Mouse (Mus musculus) myocyte (in vitro differentiated cells): Measurements from ENCODE around the gene Rbm24. TPM values are rescaled to one million over a fixed set of nuclear protein-coding genes. Genes with fewer than 3 reads are reported as not detected.

Experiments
- H3K27me3 ChIP-seq: one replicate; pipeline ENCODE4 v1.6.1; 2011; ENCODE audit not compliant: control insufficient read depth, insufficient read depth, insufficient read length
- H3K36me3 ChIP-seq: one replicate; pipeline ENCODE4 v1.6.1; 2011; ENCODE audit not compliant: control insufficient read depth, insufficient read depth
- H3K4me2 ChIP-seq: one replicate; pipeline ENCODE4 v1.6.1; 2011; ENCODE audit warnings: low read depth, control low read depth
- H3K4me3 ChIP-seq: one replicate; pipeline ENCODE4 v1.5.1; 2011; ENCODE audit warnings: mild to moderate bottlenecking, control low read depth, moderate library complexity
- H3K79me2 ChIP-seq: one replicate; pipeline ENCODE4 v1.6.1; 2011; ENCODE audit not compliant: control insufficient read depth, insufficient read depth
- H3ac ChIP-seq: one replicate; pipeline ENCODE4 v1.6.1; 2011; ENCODE audit not compliant: control insufficient read depth, insufficient read length
- CEBPB ChIP-seq: IDR thresholded peaks from 2 replicates; pipeline ENCODE4 v1.6.1; 2011; ENCODE audit warnings: mild to moderate bottlenecking, moderate library complexity; ENCODE audit not compliant: poor library complexity, insufficient read depth, severe bottlenecking
- E2F4 ChIP-seq: IDR thresholded peaks from one replicate; pipeline ENCODE4 v1.6.1; 2011; ENCODE audit warnings: mild to moderate bottlenecking, control low read depth, moderate library complexity; ENCODE audit not compliant: insufficient read depth
- MAX ChIP-seq: IDR thresholded peaks from one replicate; pipeline ENCODE4 v1.6.1; 2011; ENCODE audit warnings: low read depth, mild to moderate bottlenecking, control low read depth
- MYOD1 ChIP-seq, 3 experiments: IDR thresholded peaks; one replicate each; pipeline ENCODE4 v1.6.1; 2011; ENCODE audit warnings: control low read depth in 2 of 3, low read depth in 2 of 3, mild to moderate bottlenecking in 2 of 3, moderate library complexity in 1 of 3; ENCODE audit not compliant: insufficient read length in 2 of 3, control insufficient read depth in 1 of 3
- MYOG ChIP-seq, 3 experiments: IDR thresholded peaks; one replicate each; pipeline ENCODE4 v1.6.1; 2011; ENCODE audit warnings: control low read depth in 2 of 3, low read depth in 2 of 3, mild to moderate bottlenecking in 2 of 3; ENCODE audit not compliant: insufficient read length in 2 of 3, control insufficient read depth in 1 of 3, insufficient read depth in 1 of 3
- POLR2A ChIP-seq: IDR thresholded peaks from one replicate; pipeline ENCODE4 v1.6.1; 2011; ENCODE audit warnings: low read depth, mild to moderate bottlenecking, control low read depth, moderate library complexity; ENCODE audit not compliant: insufficient read length
- POLR2AphosphoS2 ChIP-seq: IDR thresholded peaks from one replicate; pipeline ENCODE4 v1.6.1; 2011; ENCODE audit warnings: low read depth, control low read depth; ENCODE audit not compliant: insufficient read length
- REST ChIP-seq: IDR thresholded peaks from one replicate; pipeline ENCODE4 v1.6.1; 2011; ENCODE audit warnings: mild to moderate bottlenecking, control low read depth, moderate library complexity; ENCODE audit not compliant: insufficient read depth, insufficient read length
- SRF ChIP-seq: IDR thresholded peaks from one replicate; pipeline ENCODE4 v1.6.1; 2011; ENCODE audit warnings: low read depth; ENCODE audit not compliant: control insufficient read depth, insufficient read length
- TCF12 ChIP-seq: IDR thresholded peaks from one replicate; pipeline ENCODE4 v1.6.1; 2011; ENCODE audit warnings: mild to moderate bottlenecking, control low read depth; ENCODE audit not compliant: poor library complexity, insufficient read depth, severe bottlenecking
- TCF3 ChIP-seq: IDR thresholded peaks from one replicate; pipeline ENCODE4 v1.6.1; 2011; ENCODE audit warnings: low read depth, control low read depth; ENCODE audit not compliant: insufficient read length
- USF1 ChIP-seq: IDR thresholded peaks from one replicate; pipeline ENCODE4 v1.6.1; 2011; ENCODE audit warnings: low read depth, mild to moderate bottlenecking, control low read depth, moderate library complexity
- polyA plus RNA-seq: library from polyadenylated mRNA; unstranded; fragments of >200 nt; fragmentation: generic; extraction: Trizol; gene quantifications from one replicate; pipeline ENCODE4 v1.2.1, GENCODE M21; 2012; ENCODE audit warnings: missing spikeins

Gene Rbm24
- polyA plus RNA-seq, 1 experiment = 43.0 TPM

- Histone ChIP-seq H3K36me3 (no peaks in the 10 kb centered on the region), H3K27me3 (no peaks in the 10 kb centered on the region), H3K4me3 (no peak overlapping the region), H3K79me2 (no peaks in the 10 kb centered on the region), H3ac (no peak overlapping the region), H3K4me2 (no peak overlapping the region)
- no peak for TF ChIP-seq SRF
- TF ChIP-seq MYOD1 (IDR thresholded peaks at IDR 0.05; ENCODE audit: control insufficient read depth in 1 of 3, insufficient read length in 2 of 3, low read depth in 2 of 3) = no peak
- no peak for TF ChIP-seq USF1
- no peak for TF ChIP-seq POLR2A
- no peak for TF ChIP-seq E2F4
- TF ChIP-seq REST = no peak
- no peak for TF ChIP-seq CEBPB
- TF ChIP-seq MYOG (IDR thresholded peaks at IDR 0.05; ENCODE audit: control insufficient read depth in 1 of 3, insufficient read depth in 1 of 3, insufficient read length in 2 of 3, low read depth in 2 of 3) = no peak
Observed at GRCm38 (mm10) chr13:46448276-46448675, 30.0 kb downstream of the Rbm24 start.

- no peak for TF ChIP-seq TCF12
Observed at GRCm38 (mm10) chr13:46449955-46450354, 31.7 kb downstream of the Rbm24 start.

GRCm38 (mm10) chr13:46450623-46451022 lies 32.4 kb downstream of the Rbm24 start:
- H3ac ChIP-seq = no peak overlapping the region
- no peak overlapping the region for H3K4me2 ChIP-seq
- H3K36me3 ChIP-seq = no peaks in the 10 kb centered on the region
- H3K79me2 ChIP-seq = no peaks in the 10 kb centered on the region
- H3K4me3 ChIP-seq = no peak overlapping the region
- no peaks in the 10 kb centered on the region for H3K27me3 ChIP-seq
- TF ChIP-seq SRF = no peak
- no peak for TF ChIP-seq TCF3
- TF ChIP-seq TCF12 = no peak
- TF ChIP-seq POLR2AphosphoS2 = no peak
- no peak for TF ChIP-seq CEBPB
- TF ChIP-seq E2F4 = no peak
- TF ChIP-seq POLR2A = no peak
- TF ChIP-seq USF1 = no peak
- no peak for TF ChIP-seq MYOG (IDR thresholded peaks at IDR 0.05; ENCODE audit: control insufficient read depth in 1 of 3, insufficient read depth in 1 of 3, insufficient read length in 2 of 3, low read depth in 2 of 3)
- no peak for TF ChIP-seq MAX
- no peak for TF ChIP-seq MYOD1 (IDR thresholded peaks at IDR 0.05; ENCODE audit: control insufficient read depth in 1 of 3, insufficient read length in 2 of 3, low read depth in 2 of 3)

More at GRCm38 (mm10) chr13:46449955-46450354, 31.7 kb downstream of the Rbm24 start:
- Histone ChIP-seq H3K4me3 (no peak overlapping the region), H3K79me2 (no peaks in the 10 kb centered on the region), H3K36me3 (no peaks in the 10 kb centered on the region), H3ac (no peak overlapping the region), H3K27me3 (no peaks in the 10 kb centered on the region), H3K4me2 (no peak overlapping the region)

GRCm38 (mm10) chr13:46451548-46451947 lies 33.3 kb downstream of the Rbm24 start:
- Histone ChIP-seq H3K79me2 (no peaks in the 10 kb centered on the region), H3K27me3 (no peaks in the 10 kb centered on the region), H3K4me3 (no peak overlapping the region), H3ac (no peak overlapping the region), H3K4me2 (no peak overlapping the region), H3K36me3 (no peaks in the 10 kb centered on the region)
- TF ChIP-seq MYOG (IDR thresholded peaks at IDR 0.05; ENCODE audit: control insufficient read depth in 1 of 3, insufficient read depth in 1 of 3, insufficient read length in 2 of 3, low read depth in 2 of 3) = no peak
- TF ChIP-seq E2F4 = no peak
- TF ChIP-seq USF1 = no peak
- no peak for TF ChIP-seq POLR2AphosphoS2
- no peak for TF ChIP-seq CEBPB
- no peak for TF ChIP-seq MYOD1 (IDR thresholded peaks at IDR 0.05; ENCODE audit: control insufficient read depth in 1 of 3, insufficient read length in 2 of 3, low read depth in 2 of 3)
- no peak for TF ChIP-seq MAX

DNA sequence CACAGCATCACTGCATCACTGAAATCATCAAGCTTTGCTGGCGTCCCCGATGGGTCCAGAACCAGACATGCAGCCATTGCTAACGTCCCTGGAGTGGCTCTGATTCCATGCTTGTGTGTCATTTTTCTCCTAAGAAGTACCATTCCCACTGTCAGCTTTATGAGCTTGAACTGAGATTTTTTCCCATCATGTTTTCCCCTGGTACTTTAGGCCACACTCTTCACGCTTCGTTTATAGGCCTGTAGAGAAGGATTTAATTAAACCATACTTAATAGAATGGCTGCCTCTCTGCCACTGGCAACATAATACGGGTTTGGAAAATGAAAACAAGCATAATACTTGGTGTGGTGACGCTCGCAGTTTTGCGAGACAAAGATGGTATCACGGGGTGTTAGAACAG lies 41.3 kb downstream of the Rbm24 start:
- TF ChIP-seq MYOD1 (IDR thresholded peaks at IDR 0.05; ENCODE audit: control insufficient read depth in 1 of 3, insufficient read length in 2 of 3, low read depth in 2 of 3) (no peak), SRF (no peak), REST (no peak), USF1 (no peak), E2F4 (no peak), MAX (no peak), CEBPB (no peak), TCF3 (no peak), POLR2A (no peak), POLR2AphosphoS2 (no peak), MYOG (IDR thresholded peaks at IDR 0.05; ENCODE audit: control insufficient read depth in 1 of 3, insufficient read depth in 1 of 3, insufficient read length in 2 of 3, low read depth in 2 of 3) (no peak), TCF12 (no peak)
- Histone ChIP-seq H3K27me3 (no peaks in the 10 kb centered on the region), H3K4me3 (no peak overlapping the region), H3K36me3 (no peaks in the 10 kb centered on the region), H3K79me2 (no peaks in the 10 kb centered on the region), H3ac (no peak overlapping the region), H3K4me2 (no peak overlapping the region)
